Mouse (Mus musculus): ENCODE results near the gene Dcaf7. TPM values are rescaled to one million over a fixed set of nuclear protein-coding genes. Genes with fewer than 3 reads are reported as not detected.

The Dcaf7 gene
- 26.6 and 29.6 TPM in 2 replicates for polyA plus RNA-seq (2015; fragmentation: Nextera tagmentation; extraction: Ambion mirVana)

- Histone ChIP-seq H3K36me3 (replicated peaks) (peaks cover 4% of the 10 kb centered on the region; the same call in 1 of the 2 replicates), H3K27ac (replicated peaks) (peak within 1 kb of the TSS; percentile 89), H3K9ac (peak within 1 kb of the TSS; percentile 98), H3K9me3 (replicated peaks) (no peaks in the 10 kb centered on the region), H3K4me1 (replicated peaks) (peaks cover 52% of the 10 kb centered on the region), H3K4me2 (peak within 1 kb of the TSS; percentile 81), H3K27me3 (no peaks in the 10 kb centered on the region), H3K4me3 (replicated peaks) (peak within 1 kb of the TSS; percentile 100)
- WGBS (ENCODE audit: insufficient replicate concordance), result under 1% methylated on average over 66 of the region's 66 CpGs
- ATAC-seq (ENCODE audit: insufficient read depth), result peak; percentile 98
Observed at GRCm38 (mm10) chr11:106036548-106037417, at the start of gene Dcaf7. Dcaf7 (plus strand) TSS chr11:106036872.

DNA sequence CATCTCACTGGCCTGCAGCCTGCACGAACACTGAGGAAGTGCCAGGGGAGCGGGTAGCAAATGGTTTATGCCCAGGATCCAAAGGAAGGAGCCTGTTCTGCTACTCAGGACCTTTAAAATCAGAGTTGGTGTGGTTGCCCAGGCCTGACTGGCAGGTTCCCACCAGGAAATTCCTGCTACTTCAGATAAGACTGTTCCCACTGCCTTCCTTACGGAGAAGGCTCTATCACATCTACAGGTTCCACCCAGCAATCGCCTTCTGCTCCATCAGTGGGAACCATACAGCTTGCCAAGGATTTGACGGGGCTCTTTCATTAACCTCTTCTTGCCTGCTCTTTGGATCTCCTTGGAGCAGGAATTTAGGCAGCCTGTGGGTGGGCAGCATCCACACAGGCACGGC is 49.2 kb upstream of the Dcaf7 start:
- Histone ChIP-seq H3K4me1 (replicated peaks) (peaks cover 4% of the 10 kb centered on the region; the same call in 1 of the 2 replicates), H3K4me3 (replicated peaks) (no peak overlapping the region), H3K27ac (replicated peaks) (no peak overlapping the region), H3K4me2 (no peak overlapping the region), H3K27me3 (peaks cover 22% of the 10 kb centered on the region), H3K9me3 (replicated peaks) (no peaks in the 10 kb centered on the region), H3K9ac (no peak overlapping the region), H3K36me3 (replicated peaks) (no peaks in the 10 kb centered on the region)
- ATAC-seq (ENCODE audit: insufficient read depth), result no peak
- 37% methylated on average over 6 of the region's 6 CpGs for WGBS (ENCODE audit: insufficient replicate concordance)

DNA sequence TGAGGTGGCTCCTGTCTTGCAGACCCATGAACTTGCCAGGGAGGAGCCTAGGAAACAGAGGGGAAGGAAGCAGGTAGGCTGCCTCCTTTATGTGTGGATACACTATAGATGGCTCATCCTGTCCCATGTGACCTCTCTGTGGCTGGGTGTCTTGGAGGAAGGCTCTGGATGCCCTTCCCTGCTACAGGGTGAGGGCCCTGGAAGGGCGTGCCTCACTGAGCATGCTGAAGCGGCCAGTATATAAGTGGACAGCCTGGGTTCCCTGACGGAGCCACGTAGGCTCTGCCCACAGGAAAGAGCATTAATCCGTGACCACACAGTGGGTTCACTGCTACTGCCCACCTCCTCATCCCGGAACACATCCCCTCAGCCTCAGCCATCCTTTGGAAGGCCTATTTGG is 47.2 kb upstream of the Dcaf7 start:
- Histone ChIP-seq H3K4me2 (no peak overlapping the region), H3K4me3 (replicated peaks) (no peak overlapping the region), H3K9me3 (replicated peaks) (no peaks in the 10 kb centered on the region), H3K27ac (replicated peaks) (no peak overlapping the region), H3K36me3 (replicated peaks) (no peaks in the 10 kb centered on the region), H3K4me1 (replicated peaks) (peaks cover 4% of the 10 kb centered on the region; the same call in 1 of the 2 replicates), H3K9ac (no peak overlapping the region), H3K27me3 (peaks cover 17% of the 10 kb centered on the region)
- 64% methylated on average over 6 of the region's 6 CpGs for WGBS (ENCODE audit: insufficient replicate concordance)
- no peak for ATAC-seq (ENCODE audit: insufficient read depth)

DNA sequence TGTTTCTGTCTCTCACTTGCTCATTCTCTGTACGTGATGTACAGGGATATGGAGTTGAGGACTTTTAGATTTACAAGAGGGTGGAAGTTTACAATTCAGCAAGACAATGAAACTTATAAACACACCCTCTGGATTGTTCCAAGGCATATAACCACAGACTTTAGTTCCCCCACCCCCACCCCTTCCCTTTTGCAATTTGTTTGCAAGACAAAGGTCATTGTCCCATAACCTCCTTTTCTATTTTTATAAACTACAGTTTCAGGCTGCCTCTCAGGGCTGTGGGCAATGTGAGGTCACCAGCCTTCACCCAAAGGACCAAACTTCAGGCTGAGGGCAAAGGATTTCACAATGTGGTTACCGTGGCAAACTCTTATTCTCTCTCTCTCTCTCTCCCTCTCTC is 46.4 kb upstream of the Dcaf7 start:
- no peaks in the 10 kb centered on the region for H3K36me3 ChIP-seq (replicated peaks)
- H3K9ac ChIP-seq, result no peak overlapping the region
- H3K4me3 ChIP-seq (replicated peaks), result no peak overlapping the region
- H3K4me1 ChIP-seq (replicated peaks), result peaks cover 4% of the 10 kb centered on the region; the same call in 1 of the 2 replicates
- no peak overlapping the region for H3K27ac ChIP-seq (replicated peaks)
- H3K27me3 ChIP-seq, result peaks cover 23% of the 10 kb centered on the region
- WGBS (ENCODE audit: insufficient replicate concordance), result 18% methylated on average over 2 of the region's 2 CpGs
- no peaks in the 10 kb centered on the region for H3K9me3 ChIP-seq (replicated peaks)
- ATAC-seq (ENCODE audit: insufficient read depth), result peak; percentile 46; the same call in 1 of the 2 replicates
- no peak overlapping the region for H3K4me2 ChIP-seq

- 79% methylated on average over 3 of the region's 3 CpGs for WGBS (ENCODE audit: insufficient replicate concordance)
Observed at GRCm38 (mm10) chr11:105994375-105994774, 42.3 kb upstream of the Dcaf7 start, which contains the start of gene Ace3. Ace3 (plus strand) TSS chr11:105994675.

GRCm38 (mm10) chr11:106000062-106000461 is 36.6 kb upstream of the Dcaf7 start:
- H3K9me3 ChIP-seq (replicated peaks), result no peaks in the 10 kb centered on the region
- no peak overlapping the region for H3K27ac ChIP-seq (replicated peaks)
- no peak overlapping the region for H3K4me2 ChIP-seq
- H3K4me3 ChIP-seq (replicated peaks), result no peak overlapping the region
- 68% methylated on average over 6 of the region's 6 CpGs for WGBS (ENCODE audit: insufficient replicate concordance)
- H3K36me3 ChIP-seq (replicated peaks), result no peaks in the 10 kb centered on the region
- no peak overlapping the region for H3K9ac ChIP-seq
- ATAC-seq (ENCODE audit: insufficient read depth), result no peak
- H3K27me3 ChIP-seq, result peaks cover 86% of the 10 kb centered on the region
- 0 out of 2 replicates have a peak, but pooled peaks cover 4% of the 10 kb centered on the region for H3K4me1 ChIP-seq (replicated peaks)

More at GRCm38 (mm10) chr11:105994375-105994774, 42.3 kb upstream of the Dcaf7 start, which contains the start of gene Ace3:
- peaks cover 58% of the 10 kb centered on the region for H3K27me3 ChIP-seq
- H3K27ac ChIP-seq (replicated peaks), result no peak within 1 kb of the TSS
- H3K9me3 ChIP-seq (replicated peaks), result no peaks in the 10 kb centered on the region
- H3K4me2 ChIP-seq, result no peak within 1 kb of the TSS
- H3K9ac ChIP-seq, result no peak within 1 kb of the TSS
- no peak within 1 kb of the TSS for H3K4me3 ChIP-seq (replicated peaks)
- ATAC-seq (ENCODE audit: insufficient read depth), result no peak
- H3K36me3 ChIP-seq (replicated peaks), result no peaks in the 10 kb centered on the region
- H3K4me1 ChIP-seq (replicated peaks), result peaks cover 4% of the 10 kb centered on the region; the same call in 1 of the 2 replicates

GRCm38 (mm10) chr11:106001718-106002117 is 35.0 kb upstream of the Dcaf7 start:
- Histone ChIP-seq H3K4me1 (replicated peaks) (0 out of 2 replicates have a peak, but pooled peaks cover 4% of the 10 kb centered on the region), H3K4me2 (no peak overlapping the region), H3K4me3 (replicated peaks) (no peak overlapping the region), H3K27me3 (peaks cover 77% of the 10 kb centered on the region), H3K9ac (no peak overlapping the region), H3K27ac (replicated peaks) (no peak overlapping the region), H3K9me3 (replicated peaks) (no peaks in the 10 kb centered on the region), H3K36me3 (replicated peaks) (no peaks in the 10 kb centered on the region)
- no peak for ATAC-seq (ENCODE audit: insufficient read depth)
- 26% methylated on average over 4 of the region's 4 CpGs for WGBS (ENCODE audit: insufficient replicate concordance)

GRCm38 (mm10) chr11:106004576-106004975 is 32.1 kb upstream of the Dcaf7 start:
- no peak overlapping the region for H3K9ac ChIP-seq
- H3K27me3 ChIP-seq, result peaks cover 77% of the 10 kb centered on the region
- H3K9me3 ChIP-seq (replicated peaks), result no peaks in the 10 kb centered on the region
- H3K36me3 ChIP-seq (replicated peaks), result no peaks in the 10 kb centered on the region
- ATAC-seq (ENCODE audit: insufficient read depth), result no peak
- 48% methylated on average over 1 of the region's 1 CpGs for WGBS (ENCODE audit: insufficient replicate concordance)
- no peak overlapping the region for H3K4me3 ChIP-seq (replicated peaks)
- H3K4me2 ChIP-seq, result no peak overlapping the region
- H3K27ac ChIP-seq (replicated peaks), result no peak overlapping the region
- H3K4me1 ChIP-seq (replicated peaks), result peaks cover 11% of the 10 kb centered on the region

- ATAC-seq (ENCODE audit: insufficient read depth), result no peak
- no peaks in the 10 kb centered on the region for H3K36me3 ChIP-seq (replicated peaks)
- H3K4me1 ChIP-seq (replicated peaks), result peaks cover 11% of the 10 kb centered on the region
- H3K4me3 ChIP-seq (replicated peaks), result no peak overlapping the region
- no peak overlapping the region for H3K9ac ChIP-seq
- H3K9me3 ChIP-seq (replicated peaks), result no peaks in the 10 kb centered on the region
- H3K4me2 ChIP-seq, result no peak overlapping the region
- no peak overlapping the region for H3K27ac ChIP-seq (replicated peaks)
- peaks cover 80% of the 10 kb centered on the region for H3K27me3 ChIP-seq
- 36% methylated on average over 5 of the region's 5 CpGs for WGBS (ENCODE audit: insufficient replicate concordance)
Observed at GRCm38 (mm10) chr11:106005970-106006369, 30.7 kb upstream of the Dcaf7 start.

- 1% methylated on average over 25 of the region's 25 CpGs for WGBS (ENCODE audit: insufficient replicate concordance)
- no peaks in the 10 kb centered on the region for H3K9me3 ChIP-seq (replicated peaks)
- peaks cover 11% of the 10 kb centered on the region for H3K4me1 ChIP-seq (replicated peaks)
- peak within 1 kb of the TSS; percentile 53 for H3K4me2 ChIP-seq
- H3K27ac ChIP-seq (replicated peaks), result no peak within 1 kb of the TSS
- H3K27me3 ChIP-seq, result peaks cover 88% of the 10 kb centered on the region
- H3K4me3 ChIP-seq (replicated peaks), result 0 out of 2 replicates have a peak within 1 kb of the TSS, but pooled peaks have one; percentile 8
- ATAC-seq (ENCODE audit: insufficient read depth), result no peak
- no peak within 1 kb of the TSS for H3K9ac ChIP-seq
- H3K36me3 ChIP-seq (replicated peaks), result no peaks in the 10 kb centered on the region
Observed at GRCm38 (mm10) chr11:106007821-106008220, 28.9 kb upstream of the Dcaf7 start, which contains the start of gene Kcnh6. Kcnh6 (plus strand) TSS chr11:106008124.

GRCm38 (mm10) chr11:106012711-106013110 is 24.0 kb upstream of the Dcaf7 start:
- Histone ChIP-seq H3K4me3 (replicated peaks) (no peak overlapping the region), H3K4me2 (no peak overlapping the region), H3K4me1 (replicated peaks) (peaks cover 6% of the 10 kb centered on the region), H3K9me3 (replicated peaks) (no peaks in the 10 kb centered on the region), H3K27me3 (peaks cover 99% of the 10 kb centered on the region), H3K36me3 (replicated peaks) (no peaks in the 10 kb centered on the region), H3K9ac (no peak overlapping the region), H3K27ac (replicated peaks) (no peak overlapping the region)
- 57% methylated on average over 7 of the region's 7 CpGs for WGBS (ENCODE audit: insufficient replicate concordance)
- ATAC-seq (ENCODE audit: insufficient read depth), result no peak

Measured in liver, embryonic 15.5 days (tissue).